Mouse (Mus musculus): ENCODE measurements around the gene Gm30302. TPM values are rescaled to one million over a fixed set of nuclear protein-coding genes. Genes with fewer than 3 reads are reported as not detected.

Gene Gm30302
- not detected in 2 replicates for polyA plus RNA-seq (2015; fragmentation: Nextera tagmentation; extraction: Ambion mirVana)

- no peak within 1 kb of the TSS for H3K9ac ChIP-seq (ENCODE audit: low read depth, low read length)
- H3K27me3 ChIP-seq (ENCODE audit: control insufficient read depth, insufficient read depth, low read depth, low read length): no peaks in the 10 kb centered on the region
- WGBS: 94% methylated on average over 1 of the region's 1 CpGs
- ATAC-seq: no peak
- no peak within 1 kb of the TSS for H3K4me3 ChIP-seq (ENCODE audit: low read depth, low read length)
- H3K9me3 ChIP-seq (replicated peaks; ENCODE audit: control insufficient read depth, low read length, poor library complexity, severe bottlenecking): no peaks in the 10 kb centered on the region
- H3K27ac ChIP-seq (ENCODE audit: low read length): no peak within 1 kb of the TSS
- H3K4me1 ChIP-seq (ENCODE audit: control insufficient read depth, insufficient read depth, low read length): no peaks in the 10 kb centered on the region
- no peak within 1 kb of the TSS for H3K4me2 ChIP-seq (ENCODE audit: low read length)
- H3K36me3 ChIP-seq (ENCODE audit: control insufficient read depth, insufficient read depth, low read length): no peaks in the 10 kb centered on the region
Observed at GRCm38 (mm10) chr13:49798901-49799300, at the start of gene Gm30302. Gene Gm30302, minus strand, starts transcription at chr13:49799001.

- no peaks in the 10 kb centered on the region for H3K4me1 ChIP-seq (ENCODE audit: control insufficient read depth, insufficient read depth, low read length)
- H3K27me3 ChIP-seq (ENCODE audit: control insufficient read depth, insufficient read depth, low read depth, low read length): no peaks in the 10 kb centered on the region
- H3K9me3 ChIP-seq (replicated peaks; ENCODE audit: control insufficient read depth, low read length, poor library complexity, severe bottlenecking): peaks cover 3% of the 10 kb centered on the region; the same call in 1 of the 2 replicates
- H3K36me3 ChIP-seq (ENCODE audit: control insufficient read depth, insufficient read depth, low read length): no peaks in the 10 kb centered on the region
- H3K4me2 ChIP-seq (ENCODE audit: low read length): no peak overlapping the region
- WGBS: 82% methylated on average over 3 of the region's 3 CpGs
- H3K9ac ChIP-seq (ENCODE audit: low read depth, low read length): no peak overlapping the region
- ATAC-seq: no peak
- H3K27ac ChIP-seq (ENCODE audit: low read length): no peak overlapping the region
- H3K4me3 ChIP-seq (ENCODE audit: low read depth, low read length): no peak overlapping the region
Observed at GRCm38 (mm10) chr13:49846751-49847150, 48.0 kb upstream of the Gm30302 start.

- Histone ChIP-seq H3K27ac (ENCODE audit: low read length) (no peak overlapping the region), H3K27me3 (ENCODE audit: control insufficient read depth, insufficient read depth, low read depth, low read length) (no peaks in the 10 kb centered on the region), H3K4me2 (ENCODE audit: low read length) (no peak overlapping the region), H3K4me1 (ENCODE audit: control insufficient read depth, insufficient read depth, low read length) (no peaks in the 10 kb centered on the region), H3K36me3 (ENCODE audit: control insufficient read depth, insufficient read depth, low read length) (no peaks in the 10 kb centered on the region), H3K9me3 (replicated peaks; ENCODE audit: control insufficient read depth, low read length, poor library complexity, severe bottlenecking) (peaks cover 9% of the 10 kb centered on the region; the same call in 1 of the 2 replicates), H3K4me3 (ENCODE audit: low read depth, low read length) (no peak overlapping the region), H3K9ac (ENCODE audit: low read depth, low read length) (no peak overlapping the region)
- ATAC-seq: no peak
- WGBS: 79% methylated on average over 3 of the region's 3 CpGs
Observed at GRCm38 (mm10) chr13:49846141-49846540, 47.3 kb upstream of the Gm30302 start.

GRCm38 (mm10) chr13:49845663-49846062 lies 46.9 kb upstream of the Gm30302 start:
- Histone ChIP-seq H3K4me1 (ENCODE audit: control insufficient read depth, insufficient read depth, low read length) (no peaks in the 10 kb centered on the region), H3K9me3 (replicated peaks; ENCODE audit: control insufficient read depth, low read length, poor library complexity, severe bottlenecking) (peaks cover 9% of the 10 kb centered on the region; the same call in 1 of the 2 replicates), H3K4me2 (ENCODE audit: low read length) (no peak overlapping the region), H3K9ac (ENCODE audit: low read depth, low read length) (no peak overlapping the region), H3K27me3 (ENCODE audit: control insufficient read depth, insufficient read depth, low read depth, low read length) (no peaks in the 10 kb centered on the region), H3K27ac (ENCODE audit: low read length) (no peak overlapping the region), H3K36me3 (ENCODE audit: control insufficient read depth, insufficient read depth, low read length) (no peaks in the 10 kb centered on the region), H3K4me3 (ENCODE audit: low read depth, low read length) (no peak overlapping the region)
- 93% methylated on average over 3 of the region's 3 CpGs for WGBS
- no peak for ATAC-seq

- no peak overlapping the region for H3K4me3 ChIP-seq (ENCODE audit: low read depth, low read length)
- no peak overlapping the region for H3K27ac ChIP-seq (ENCODE audit: low read length)
- H3K36me3 ChIP-seq (ENCODE audit: control insufficient read depth, insufficient read depth, low read length): no peaks in the 10 kb centered on the region
- H3K4me1 ChIP-seq (ENCODE audit: control insufficient read depth, insufficient read depth, low read length): no peaks in the 10 kb centered on the region
- H3K9me3 ChIP-seq (replicated peaks; ENCODE audit: control insufficient read depth, low read length, poor library complexity, severe bottlenecking): peaks cover 9% of the 10 kb centered on the region; the same call in 1 of the 2 replicates
- 87% methylated on average over 5 of the region's 5 CpGs for WGBS
- no peak for ATAC-seq
- no peaks in the 10 kb centered on the region for H3K27me3 ChIP-seq (ENCODE audit: control insufficient read depth, insufficient read depth, low read depth, low read length)
- no peak overlapping the region for H3K4me2 ChIP-seq (ENCODE audit: low read length)
- H3K9ac ChIP-seq (ENCODE audit: low read depth, low read length): no peak overlapping the region
Observed at GRCm38 (mm10) chr13:49844071-49844470, 45.3 kb upstream of the Gm30302 start.

- no peaks in the 10 kb centered on the region for H3K36me3 ChIP-seq (ENCODE audit: control insufficient read depth, insufficient read depth, low read length)
- H3K4me3 ChIP-seq (ENCODE audit: low read depth, low read length): no peak overlapping the region
- no peak overlapping the region for H3K9ac ChIP-seq (ENCODE audit: low read depth, low read length)
- H3K4me2 ChIP-seq (ENCODE audit: low read length): no peak overlapping the region
- no peak overlapping the region for H3K27ac ChIP-seq (ENCODE audit: low read length)
- no peak for ATAC-seq
- H3K27me3 ChIP-seq (ENCODE audit: control insufficient read depth, insufficient read depth, low read depth, low read length): no peaks in the 10 kb centered on the region
- H3K9me3 ChIP-seq (replicated peaks; ENCODE audit: control insufficient read depth, low read length, poor library complexity, severe bottlenecking): peaks cover 9% of the 10 kb centered on the region
- H3K4me1 ChIP-seq (ENCODE audit: control insufficient read depth, insufficient read depth, low read length): no peaks in the 10 kb centered on the region
Observed at GRCm38 (mm10) chr13:49841186-49841585, 42.4 kb upstream of the Gm30302 start.

- WGBS: 91% methylated on average over 3 of the region's 3 CpGs
- no peaks in the 10 kb centered on the region for H3K9me3 ChIP-seq (replicated peaks; ENCODE audit: control insufficient read depth, low read length, poor library complexity, severe bottlenecking)
- H3K9ac ChIP-seq (ENCODE audit: low read depth, low read length): no peak overlapping the region
- H3K4me3 ChIP-seq (ENCODE audit: low read depth, low read length): no peak overlapping the region
- H3K27ac ChIP-seq (ENCODE audit: low read length): no peak overlapping the region
- H3K36me3 ChIP-seq (ENCODE audit: control insufficient read depth, insufficient read depth, low read length): no peaks in the 10 kb centered on the region
- no peak overlapping the region for H3K4me2 ChIP-seq (ENCODE audit: low read length)
- H3K4me1 ChIP-seq (ENCODE audit: control insufficient read depth, insufficient read depth, low read length): no peaks in the 10 kb centered on the region
- no peaks in the 10 kb centered on the region for H3K27me3 ChIP-seq (ENCODE audit: control insufficient read depth, insufficient read depth, low read depth, low read length)
- no peak for ATAC-seq
Observed at GRCm38 (mm10) chr13:49830355-49830754, 31.6 kb upstream of the Gm30302 start.

GRCm38 (mm10) chr13:49825300-49825699 lies 26.5 kb upstream of the Gm30302 start:
- H3K36me3 ChIP-seq (ENCODE audit: control insufficient read depth, insufficient read depth, low read length): no peaks in the 10 kb centered on the region
- no peak overlapping the region for H3K27ac ChIP-seq (ENCODE audit: low read length)
- no peaks in the 10 kb centered on the region for H3K4me1 ChIP-seq (ENCODE audit: control insufficient read depth, insufficient read depth, low read length)
- WGBS: 85% methylated on average over 4 of the region's 4 CpGs
- H3K9me3 ChIP-seq (replicated peaks; ENCODE audit: control insufficient read depth, low read length, poor library complexity, severe bottlenecking): no peaks in the 10 kb centered on the region
- no peak for ATAC-seq
- H3K4me2 ChIP-seq (ENCODE audit: low read length): no peak overlapping the region
- no peak overlapping the region for H3K4me3 ChIP-seq (ENCODE audit: low read depth, low read length)
- H3K27me3 ChIP-seq (ENCODE audit: control insufficient read depth, insufficient read depth, low read depth, low read length): no peaks in the 10 kb centered on the region
- H3K9ac ChIP-seq (ENCODE audit: low read depth, low read length): no peak overlapping the region

GRCm38 (mm10) chr13:49814958-49815357 lies 16.2 kb upstream of the Gm30302 start:
- H3K27ac ChIP-seq (ENCODE audit: low read length): no peak overlapping the region
- no peak for ATAC-seq
- no peaks in the 10 kb centered on the region for H3K27me3 ChIP-seq (ENCODE audit: control insufficient read depth, insufficient read depth, low read depth, low read length)
- peaks cover 6% of the 10 kb centered on the region; the same call in 1 of the 2 replicates for H3K9me3 ChIP-seq (replicated peaks; ENCODE audit: control insufficient read depth, low read length, poor library complexity, severe bottlenecking)
- no peak overlapping the region for H3K4me2 ChIP-seq (ENCODE audit: low read length)
- 77% methylated on average over 3 of the region's 3 CpGs for WGBS
- no peak overlapping the region for H3K4me3 ChIP-seq (ENCODE audit: low read depth, low read length)
- no peaks in the 10 kb centered on the region for H3K4me1 ChIP-seq (ENCODE audit: control insufficient read depth, insufficient read depth, low read length)
- no peaks in the 10 kb centered on the region for H3K36me3 ChIP-seq (ENCODE audit: control insufficient read depth, insufficient read depth, low read length)
- no peak overlapping the region for H3K9ac ChIP-seq (ENCODE audit: low read depth, low read length)

All from midbrain, embryonic 16.5 days (tissue).